Comparison of ENCODE assay signal across 15 mouse cellular contexts in the genomic region with DNA sequence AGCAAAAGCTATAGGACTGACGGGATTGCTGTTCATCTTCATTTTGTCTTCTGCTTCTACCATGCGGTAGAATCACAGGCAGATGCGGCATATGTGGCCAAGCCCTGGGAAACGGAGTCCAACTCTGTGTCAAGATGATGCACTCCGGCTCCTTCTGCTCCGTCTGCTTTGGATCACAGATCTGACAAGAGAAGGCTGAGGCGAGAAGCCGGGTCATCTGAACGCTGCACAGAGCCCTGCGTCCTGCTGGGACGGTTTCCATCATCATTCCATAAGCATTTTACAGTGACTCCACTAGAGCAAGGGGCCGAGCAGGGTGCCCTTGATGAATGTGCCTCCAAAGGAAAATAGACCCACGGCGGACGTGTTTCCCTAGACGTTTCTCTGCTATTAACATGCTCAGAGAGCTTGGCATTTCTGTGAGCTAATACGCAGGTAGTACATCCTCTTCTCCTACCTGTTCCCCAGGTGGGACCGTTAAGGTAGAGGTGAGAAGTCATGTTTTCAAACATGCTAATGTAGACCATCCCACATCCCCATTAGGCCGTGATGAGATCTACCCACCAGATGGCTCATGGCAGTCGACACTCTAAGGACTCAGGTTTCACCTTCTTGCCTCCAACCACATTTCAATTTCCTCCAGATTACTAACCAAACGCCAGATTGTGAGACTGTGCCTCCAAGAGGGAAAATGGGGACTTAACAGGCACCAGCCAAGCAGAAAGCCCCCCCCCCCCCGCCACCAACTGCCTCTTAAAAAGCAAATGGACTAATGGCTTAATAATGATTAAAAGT.
DNase-seq lines count a peak whose midpoint lies in the region; ATAC-seq and TF ChIP-seq lines count a peak whose summit lies in the region.
"Had no signal": no experiment of that assay in that cellular context is flagged by ENCODE, and none has a peak within 500 bp of the region (broad histone marks: within the 10 kb centered on the region; RNA-seq: fewer than 3 reads in every experiment).

No protein-coding gene starts in this region.

- no peaks in the 10 kb centered on the region for H3K36me3 ChIP-seq in limb, embryonic 11.5 days (ENCODE audit: control insufficient read depth, insufficient read depth, low read length)
- H3K36me3 ChIP-seq in limb, embryonic 10.5 days = no peaks in the 10 kb centered on the region
- H3K36me3 ChIP-seq: heart, embryonic 15.5 days; neural tube, embryonic 12.5 days had no signal

- no peaks in the 10 kb centered on the region for H3K27me3 ChIP-seq in limb, embryonic 11.5 days (ENCODE audit: control insufficient read depth, insufficient read depth, low read length)
- no peaks in the 10 kb centered on the region for H3K27me3 ChIP-seq in limb, embryonic 10.5 days (ENCODE audit: low read depth, poor library complexity, severe bottlenecking)
- H3K27me3 ChIP-seq: CH12.LX; heart, embryonic 15.5 days; megakaryocyte, embryonic 14.5 days; neural tube, embryonic 12.5 days had no signal

- H3K4me3 ChIP-seq in limb, embryonic 11.5 days (ENCODE audit: low read depth, low read length) = no peak overlapping the region
- H3K4me3 ChIP-seq in limb, embryonic 10.5 days = no peak overlapping the region
- H3K4me3 ChIP-seq: erythroblast, embryonic 14.5 days; heart, embryonic 15.5 days; megakaryocyte, embryonic 14.5 days; neural tube, embryonic 12.5 days had no signal

- H3K4me1 ChIP-seq in limb, embryonic 11.5 days (ENCODE audit: control insufficient read depth, insufficient read depth, low read length) = no peaks in the 10 kb centered on the region
- peaks cover 9% of the 10 kb centered on the region; the same call in 1 of the 2 replicates for H3K4me1 ChIP-seq in limb, embryonic 10.5 days
- H3K4me1 ChIP-seq: heart, embryonic 15.5 days; neural tube, embryonic 12.5 days had no signal

- WGBS in limb, embryonic 11.5 days = 69% methylated on average over 22 of the region's 22 CpGs
- 71% methylated on average over 22 of the region's 22 CpGs for WGBS in limb, embryonic 10.5 days

- ATAC-seq in limb, embryonic 11.5 days (ENCODE audit: insufficient number of reproducible peaks, low FRiP score, low TSS enrichment, low read depth) = 0 out of 2 replicates have a peak, but pooled peaks have one; percentile 26

- no peak for TF ChIP-seq CTCF in brain, embryonic 14.5 days (IDR thresholded peaks at IDR 0.05; ENCODE audit: borderline replicate concordance, extremely low read depth, insufficient read depth, insufficient read length)

- H3K9ac ChIP-seq in limb, embryonic 11.5 days (ENCODE audit: low read length) = no peak overlapping the region
- H3K9ac ChIP-seq: heart, embryonic 15.5 days; neural tube, embryonic 12.5 days had no signal

- H3K4me2 ChIP-seq in limb, embryonic 11.5 days (ENCODE audit: low read depth, severe bottlenecking) = no peak overlapping the region
- H3K4me2 ChIP-seq: heart, embryonic 15.5 days; neural tube, embryonic 12.5 days had no signal

- H3K27ac ChIP-seq in limb, embryonic 11.5 days (replicated peaks; ENCODE audit: low read depth, low read length) = no peak overlapping the region
- H3K27ac ChIP-seq in limb, embryonic 10.5 days = no peak overlapping the region
- H3K27ac ChIP-seq: heart, embryonic 15.5 days; neural tube, embryonic 12.5 days had no signal

- peak; percentile 4 to 11 for DNase-seq in heart, postnatal 14 days
- DNase-seq in heart, adult 18-20 months = no peak
- DNase-seq in limb, embryonic 11.5 days (ENCODE audit: low spot score) = no peak
- no peak for DNase-seq in limb, embryonic 10.5 days (ENCODE audit: low spot score)
- peak; percentile 24 for DNase-seq in brain, embryonic 14.5 days (ENCODE audit: low read depth)
- DNase-seq in forelimb bud, embryonic 11.5 days (ENCODE audit: low read depth, low spot score) = peak; percentile 20
- DNase-seq in right cerebral cortex, adult 2 months (ENCODE audit: low spot score in 2 of 2) = no peak
- DNase-seq in ovary, postnatal 14 days (ENCODE audit: low spot score) = no peak
- DNase-seq: adrenal gland, postnatal 14 days; cerebellum, adult 2 months had no signal

- no peak for TF ChIP-seq POLR2A in brain, embryonic 14.5 days (IDR thresholded peaks at IDR 0.05; ENCODE audit: borderline replicate concordance, extremely low read depth, insufficient read depth, insufficient read length, poor library complexity, severe bottlenecking)

- H3K9me3 ChIP-seq in limb, embryonic 11.5 days (ENCODE audit: control insufficient read depth, low read length) = no peaks in the 10 kb centered on the region
- no peaks in the 10 kb centered on the region for H3K9me3 ChIP-seq in limb, embryonic 10.5 days (replicated peaks)
- H3K9me3 ChIP-seq: heart, embryonic 15.5 days; megakaryocyte, embryonic 14.5 days; neural tube, embryonic 12.5 days had no signal

- intact Hi-C loops in heart, postnatal 14 days (cut with DNase I) = no loop called here

Comparison
In these comparisons a context has a peak if more than half of its experiments do, and no peak if none do; other contexts are left out.
1. DNase-seq: peak in heart, postnatal 14 days (2 of 2), brain, embryonic 14.5 days (single experiment) and forelimb bud, embryonic 11.5 days (single experiment); none in heart, adult 18-20 months (0 of 2), limb, embryonic 11.5 days (single experiment), limb, embryonic 10.5 days (single experiment), right cerebral cortex, adult 2 months (0 of 2) and ovary, postnatal 14 days (single experiment).